Mouse (Mus musculus) colon, adult 2 months (tissue): ENCODE measurements around the gene Pdilt. TPM values are rescaled to one million over a fixed set of nuclear protein-coding genes. Genes with fewer than 3 reads are reported as not detected.

Experiments
- polyA plus RNA-seq: library from polyadenylated mRNA; depleted of rRNA; stranded (reverse); fragments of >200 nt; gene quantifications from 2 replicates; pipeline ENCODE4 v1.2.3, GENCODE M21; 2012; rRNA removed

Pdilt gene
- not detected in 2 replicates for polyA plus RNA-seq

DNA sequence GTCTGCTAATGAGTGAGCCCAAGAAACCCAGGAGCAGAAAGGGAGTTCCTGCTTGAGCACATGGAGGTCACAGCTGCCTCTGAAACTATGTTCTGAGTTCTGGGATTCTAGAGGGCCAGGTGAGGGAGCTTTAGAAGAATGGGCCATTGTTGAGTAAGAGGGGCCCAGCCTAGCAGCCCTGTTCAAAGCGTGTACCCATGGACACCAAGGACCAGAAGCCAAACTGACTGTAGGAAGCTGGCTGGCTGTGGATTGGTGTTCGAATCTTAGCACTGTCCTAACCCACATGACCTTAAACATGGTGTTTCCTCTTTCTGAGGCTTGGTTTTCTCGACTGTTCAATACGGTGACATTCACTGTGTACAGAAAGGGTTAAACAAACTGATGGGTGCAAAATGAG, at the start of gene Pdilt:
TSS of gene Pdilt (minus strand) at position 101 of the 400 bp plus-strand sequence.

DNA sequence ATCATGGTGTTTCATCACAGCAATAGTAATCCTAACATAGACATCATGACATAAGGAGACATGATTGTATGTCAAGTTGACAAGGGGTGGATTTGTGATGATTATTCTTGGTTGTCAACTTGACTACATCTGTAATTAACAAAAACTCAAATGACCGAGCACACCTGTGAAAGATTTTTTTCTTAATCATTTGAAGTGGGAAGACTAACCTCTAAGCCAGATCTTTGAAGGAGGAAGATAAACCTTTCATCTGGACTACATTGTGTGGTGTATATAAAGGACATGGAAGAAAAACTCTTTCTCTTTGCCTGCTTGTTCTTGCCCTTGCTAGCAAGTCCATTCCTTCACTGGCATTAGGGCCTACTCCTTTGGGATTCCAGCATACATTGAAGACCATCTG, 30.8 kb upstream of the Pdilt start, which contains the start of gene Acsm2:
TSS of gene Acsm2 (plus strand) at position 301 of the 400 bp plus-strand sequence.

GRCm38 (mm10) chr7:119519163-119519562, 4.1 kb downstream of the Pdilt start, which contains the start of gene Acsm5:
Gene Acsm5 (plus strand): TSS chr7:119519463.

GRCm38 (mm10) chr7:119479256-119479655, 44.0 kb downstream of the Pdilt start, which contains the start of gene Umod:
Gene Umod (minus strand): TSS chr7:119479282.

GRCm38 (mm10) chr7:119459185-119459584, 64.1 kb downstream of the Pdilt start, which contains the start of gene Gp2:
Gene Gp2 (minus strand): TSS chr7:119459285.

Other genes starting within 250 kb of the Pdilt start
- gene Gp2, start 64.2 kb downstream of the Pdilt start, polyA plus RNA-seq = 0.69 and 35.0 TPM in 2 replicates
- 0.03 and 0.13 TPM in 2 replicates for gene Umod, start 44.2 kb downstream of the Pdilt start, polyA plus RNA-seq
- gene Acsm5, start 4.0 kb downstream of the Pdilt start, polyA plus RNA-seq = not detected in 2 replicates
- gene Acsm2, start 30.9 kb upstream of the Pdilt start, polyA plus RNA-seq = 0.13 TPM in 1 of 2 replicates, not detected in the other
- gene Acsm1, start 83.5 kb upstream of the Pdilt start, polyA plus RNA-seq = not detected in 2 replicates
- not detected in 2 replicates for gene Acsm4, start 166.5 kb upstream of the Pdilt start, polyA plus RNA-seq
- gene Thumpd1, start 197.3 kb upstream of the Pdilt start, polyA plus RNA-seq = 9.7 and 11.7 TPM in 2 replicates
- 39.6 and 50.4 TPM in 2 replicates for gene Acsm3, start 237.4 kb upstream of the Pdilt start, polyA plus RNA-seq